Mouse (Mus musculus) midbrain, embryonic 10.5 days (tissue): ENCODE measurements at regions not wholly inside any gene's neighbourhood (a gene's known extent, or its start where the extent isn't known, plus 50 kb on each side); places are given as distances from the start of the nearest gene placed in this dataset.
"Not testable (repeated sequence)": the region's sequence is repeated elsewhere in the genome, so short reads cannot be mapped to it uniquely, and the experiment has no call there.

Experiments
- DNase-seq: peaks from one replicate; pipeline ENCODE4 v3.0.0-alpha.2; 2017; ENCODE audit warnings: low spot score
- H3K27ac ChIP-seq: fragments of 300-500 bp; sonication (generic); replicated peaks from 2 replicates; pipeline ENCODE4 v1.5.1; 2016; ENCODE audit warnings: mild to moderate bottlenecking
- H3K27me3 ChIP-seq: fragments of 300-500 bp; sonication (generic); 2 replicates; pipeline ENCODE4 v1.6.1; 2016; ENCODE audit warnings: low read depth, mild to moderate bottlenecking; ENCODE audit not compliant: poor library complexity, severe bottlenecking
- H3K36me3 ChIP-seq: fragments of 300-500 bp; sonication (generic); 2 replicates; pipeline ENCODE4 v1.6.1; 2016; ENCODE audit warnings: mild to moderate bottlenecking, moderate library complexity
- H3K4me1 ChIP-seq: fragments of 300-500 bp; sonication (generic); 2 replicates; pipeline ENCODE4 v1.6.1; 2016
- H3K4me3 ChIP-seq: fragments of 300-500 bp; sonication (generic); 2 replicates; pipeline ENCODE4 v1.5.1; 2016; ENCODE audit warnings: mild to moderate bottlenecking, moderate library complexity
- H3K9me3 ChIP-seq: fragments of 300-500 bp; sonication (generic); replicated peaks from 2 replicates; pipeline ENCODE4 v1.6.1; 2016; ENCODE audit warnings: mild to moderate bottlenecking
- WGBS: fragments of 180-500 bp; shearing (Covaris S2); methylation state at CpG from one replicate; pipeline ENCODE4 v1.1.7; 2016; 5-methylcytosine and 5-hydroxymethylcytosine counted together

DNA sequence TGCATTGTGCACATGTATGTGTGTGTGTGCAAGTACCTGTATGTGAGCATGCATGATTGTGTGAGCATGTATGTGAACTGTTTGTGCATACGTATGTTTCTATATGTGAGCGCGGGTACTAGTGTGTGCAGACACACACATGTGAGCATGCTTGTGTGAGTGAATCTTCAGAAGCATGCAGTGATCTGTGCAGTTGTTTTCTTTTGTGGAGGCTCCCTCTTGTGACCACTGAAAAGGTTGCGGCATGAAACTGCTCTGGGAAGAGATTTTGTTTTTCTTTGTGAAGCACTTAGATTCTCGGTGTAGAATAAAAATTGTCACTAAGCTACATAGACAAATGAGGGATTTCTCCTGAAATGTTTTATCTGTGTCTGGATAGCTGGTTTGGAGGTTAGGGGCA, 189.2 kb upstream of the Rapgef5 start:
- H3K4me3 ChIP-seq, H3K27me3 ChIP-seq, H3K36me3 ChIP-seq, DNase-seq, H3K9me3 ChIP-seq: not testable (repeated sequence)
- H3K27ac ChIP-seq = peak overlapping the region; percentile 70
- WGBS = 58% methylated on average over 5 of the region's 5 CpGs
- peaks cover 18% of the 10 kb centered on the region for H3K4me1 ChIP-seq

DNA sequence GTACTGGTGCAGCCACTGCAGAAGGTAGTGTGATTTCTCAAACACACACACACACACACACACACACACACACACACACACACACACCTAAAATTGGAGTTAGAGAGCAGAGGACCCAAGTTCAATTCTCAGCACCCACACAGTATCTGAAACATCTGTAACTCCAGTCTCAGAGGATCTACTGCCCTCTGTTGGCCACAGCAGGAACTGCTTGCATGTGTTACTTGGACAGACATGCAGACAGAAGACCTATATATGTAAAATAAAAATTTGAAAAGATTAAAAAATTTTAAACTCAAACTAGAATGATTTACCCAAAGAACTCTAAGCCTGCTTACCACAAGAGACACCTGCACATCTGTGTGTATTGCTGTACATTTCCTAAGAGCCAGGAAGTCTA, 185.9 kb upstream of the Rapgef5 start:
- 0 out of 2 replicates have a peak, but pooled peaks cover 2% of the 10 kb centered on the region for H3K9me3 ChIP-seq
- no peak overlapping the region for H3K27ac ChIP-seq
- H3K27me3 ChIP-seq = no peaks in the 10 kb centered on the region
- no peaks in the 10 kb centered on the region for H3K36me3 ChIP-seq
- H3K4me1 ChIP-seq = peaks cover 18% of the 10 kb centered on the region
- DNase-seq = no peak
- H3K4me3 ChIP-seq = no peak overlapping the region

DNA sequence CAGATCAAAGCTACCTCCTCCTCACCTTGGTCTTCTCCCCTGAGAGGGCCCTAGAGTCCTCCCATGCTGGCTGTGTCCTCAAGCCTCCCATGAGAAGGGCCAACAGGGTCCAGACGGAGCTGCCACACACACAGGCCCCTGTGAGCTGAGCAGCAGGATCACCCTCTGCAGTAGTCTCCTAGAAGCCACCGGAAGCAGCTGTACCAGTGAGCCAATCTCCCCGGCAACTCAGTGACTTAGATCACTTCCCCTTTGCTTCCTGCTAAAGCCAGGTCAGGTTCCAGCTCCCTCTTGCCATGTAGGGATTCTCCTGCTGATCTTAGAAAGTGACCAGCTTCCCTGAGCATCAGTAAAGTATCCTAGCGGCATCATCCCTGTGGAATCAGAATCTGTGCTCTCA, 179.4 kb upstream of the Rapgef5 start:
- whole genome bisulfite sequencing = 77% methylated on average over 4 of the region's 4 CpGs
- peak overlapping the region; percentile 89 for H3K27ac ChIP-seq

DNA sequence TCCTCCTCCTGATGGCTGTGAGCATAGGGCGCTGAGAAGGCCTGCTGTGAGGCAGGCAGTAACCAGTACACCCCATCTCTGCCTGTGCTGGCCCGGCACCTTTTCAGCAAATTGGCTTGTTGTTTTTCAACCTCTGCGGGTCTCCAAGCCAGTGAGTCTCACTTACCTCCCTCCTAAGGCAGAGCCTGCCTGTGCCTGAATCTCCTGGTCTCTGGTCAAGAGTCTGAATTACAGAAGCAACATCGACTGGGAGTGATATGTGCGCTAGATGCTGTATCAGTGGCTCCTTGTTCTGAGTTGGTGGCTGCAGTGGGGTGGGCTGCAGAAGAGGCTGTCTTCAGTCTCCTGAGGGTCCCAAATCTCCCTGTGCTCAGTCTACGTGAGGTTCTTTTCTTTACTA, 174.0 kb upstream of the Rapgef5 start:
- Histone ChIP-seq H3K4me3 (no peak overlapping the region), H3K27ac (peak overlapping the region; percentile 89), H3K27me3 (no peaks in the 10 kb centered on the region), H3K9me3 (peaks cover 6% of the 10 kb centered on the region; the same call in 1 of the 2 replicates), H3K36me3 (peaks cover 2% of the 10 kb centered on the region; the same call in 1 of the 2 replicates), H3K4me1 (peaks cover 91% of the 10 kb centered on the region)
- DNase-seq = peak; percentile 34
- 40% methylated on average over 6 of the region's 6 CpGs for WGBS

More for the DNA sequence above, 179.4 kb upstream of the Rapgef5 start:
- H3K4me3 ChIP-seq = no peak overlapping the region
- peaks cover 2% of the 10 kb centered on the region; the same call in 1 of the 2 replicates for H3K36me3 ChIP-seq
- no peaks in the 10 kb centered on the region for H3K27me3 ChIP-seq
- H3K4me1 ChIP-seq = peaks cover 50% of the 10 kb centered on the region
- peaks cover 8% of the 10 kb centered on the region; the same call in 1 of the 2 replicates for H3K9me3 ChIP-seq
- no peak for DNase-seq

DNA sequence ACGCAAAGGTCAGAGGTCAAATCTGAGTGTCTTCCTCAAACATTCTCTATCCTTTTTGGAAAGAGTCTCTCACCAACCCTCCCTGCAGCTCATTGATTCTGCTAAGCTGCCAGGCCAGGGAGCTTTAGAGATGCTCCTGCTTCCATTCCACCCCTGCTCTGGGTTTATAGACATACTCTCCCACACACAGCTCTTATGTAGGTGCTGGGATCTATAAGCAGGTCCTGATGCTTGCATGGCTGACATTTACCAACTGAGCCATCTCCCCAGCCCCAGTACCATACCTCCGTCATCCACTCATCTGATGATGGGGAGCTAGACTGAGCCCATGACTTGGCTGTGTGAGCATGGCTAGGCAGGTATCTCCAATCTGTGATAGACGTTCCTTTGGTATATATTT, 173.2 kb upstream of the Rapgef5 start:
- DNase-seq = no peak
- H3K4me1 ChIP-seq = peaks cover 91% of the 10 kb centered on the region
- H3K36me3 ChIP-seq = peaks cover 2% of the 10 kb centered on the region; the same call in 1 of the 2 replicates
- peak overlapping the region; percentile 89 for H3K27ac ChIP-seq
- 76% methylated on average over 3 of the region's 3 CpGs for WGBS
- H3K9me3 ChIP-seq = peaks cover 6% of the 10 kb centered on the region; the same call in 1 of the 2 replicates
- no peaks in the 10 kb centered on the region for H3K27me3 ChIP-seq
- no peak overlapping the region for H3K4me3 ChIP-seq

DNA sequence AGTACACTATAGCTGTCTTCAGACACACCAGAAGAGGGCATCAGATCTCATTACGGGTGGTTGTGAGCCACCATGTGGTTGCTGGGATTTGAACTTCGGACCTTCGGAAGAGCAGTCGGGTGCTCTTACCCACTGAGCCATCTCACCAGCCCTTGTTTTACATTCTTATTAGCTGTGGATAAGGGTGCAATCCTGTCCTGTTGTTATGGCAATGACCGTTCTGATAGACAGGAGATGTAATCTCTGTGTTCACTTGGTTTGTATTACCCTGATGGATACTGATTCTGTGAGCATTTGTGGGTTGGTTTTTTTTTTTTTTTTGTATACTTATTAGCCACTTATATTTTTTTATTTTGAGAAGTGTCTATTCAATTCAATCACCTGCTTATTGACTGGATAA, 172.7 kb upstream of the Rapgef5 start:
- peak overlapping the region; percentile 96 for H3K27ac ChIP-seq
- H3K4me1 ChIP-seq = peaks cover 93% of the 10 kb centered on the region
- H3K36me3 ChIP-seq, DNase-seq, H3K9me3 ChIP-seq, H3K4me3 ChIP-seq, H3K27me3 ChIP-seq: not testable (repeated sequence)
- WGBS = 54% methylated on average over 5 of the region's 5 CpGs

DNA sequence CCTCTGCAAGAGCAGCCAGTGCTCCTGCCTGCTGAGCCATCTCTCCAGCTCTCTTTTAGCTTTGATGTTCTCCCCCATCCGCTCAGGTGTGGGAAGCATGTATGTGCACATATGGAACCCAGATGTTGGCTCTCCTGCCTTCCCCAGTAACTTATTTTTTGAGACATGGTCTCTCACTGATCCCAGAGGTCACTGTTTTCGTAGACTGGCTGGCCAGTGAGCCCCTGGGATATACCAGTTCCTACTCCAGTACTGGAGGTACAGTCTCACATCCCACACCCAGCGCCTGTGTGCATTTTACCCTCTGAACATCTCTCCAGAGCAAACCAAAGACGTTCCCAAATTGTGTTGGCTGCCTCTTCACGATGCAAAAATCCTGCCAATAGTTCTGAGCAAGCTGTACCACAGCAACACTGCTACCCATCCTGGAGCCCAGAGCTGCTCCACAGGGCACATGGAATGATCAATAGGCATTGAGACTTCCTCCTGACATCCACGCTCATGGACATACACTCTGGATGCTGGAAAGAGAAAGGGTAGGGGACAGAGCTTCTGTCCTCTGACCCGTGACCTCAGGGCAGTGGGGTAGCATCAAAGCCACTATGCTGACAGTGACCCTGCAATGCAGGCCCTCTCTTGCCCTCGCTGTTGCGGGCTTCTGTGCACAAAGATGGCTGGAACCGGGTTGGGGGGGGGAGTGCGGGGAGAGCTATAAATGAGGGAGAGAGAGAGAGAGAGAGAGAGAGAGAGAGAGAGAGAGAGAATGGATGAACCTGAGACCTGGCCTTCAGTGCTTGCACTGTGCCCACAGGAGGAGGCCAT, 171.8 kb upstream of the Rapgef5 start:
- peaks cover 100% of the 10 kb centered on the region for H3K4me1 ChIP-seq
- no peaks in the 10 kb centered on the region for H3K27me3 ChIP-seq
- peak overlapping the region; percentile 50 for H3K4me3 ChIP-seq
- DNase-seq = peak; percentile 78
- no peaks in the 10 kb centered on the region for H3K36me3 ChIP-seq
- WGBS = 24% methylated on average over 11 of the region's 11 CpGs
- peak overlapping the region; percentile 96 for H3K27ac ChIP-seq
- H3K9me3 ChIP-seq = no peaks in the 10 kb centered on the region

DNA sequence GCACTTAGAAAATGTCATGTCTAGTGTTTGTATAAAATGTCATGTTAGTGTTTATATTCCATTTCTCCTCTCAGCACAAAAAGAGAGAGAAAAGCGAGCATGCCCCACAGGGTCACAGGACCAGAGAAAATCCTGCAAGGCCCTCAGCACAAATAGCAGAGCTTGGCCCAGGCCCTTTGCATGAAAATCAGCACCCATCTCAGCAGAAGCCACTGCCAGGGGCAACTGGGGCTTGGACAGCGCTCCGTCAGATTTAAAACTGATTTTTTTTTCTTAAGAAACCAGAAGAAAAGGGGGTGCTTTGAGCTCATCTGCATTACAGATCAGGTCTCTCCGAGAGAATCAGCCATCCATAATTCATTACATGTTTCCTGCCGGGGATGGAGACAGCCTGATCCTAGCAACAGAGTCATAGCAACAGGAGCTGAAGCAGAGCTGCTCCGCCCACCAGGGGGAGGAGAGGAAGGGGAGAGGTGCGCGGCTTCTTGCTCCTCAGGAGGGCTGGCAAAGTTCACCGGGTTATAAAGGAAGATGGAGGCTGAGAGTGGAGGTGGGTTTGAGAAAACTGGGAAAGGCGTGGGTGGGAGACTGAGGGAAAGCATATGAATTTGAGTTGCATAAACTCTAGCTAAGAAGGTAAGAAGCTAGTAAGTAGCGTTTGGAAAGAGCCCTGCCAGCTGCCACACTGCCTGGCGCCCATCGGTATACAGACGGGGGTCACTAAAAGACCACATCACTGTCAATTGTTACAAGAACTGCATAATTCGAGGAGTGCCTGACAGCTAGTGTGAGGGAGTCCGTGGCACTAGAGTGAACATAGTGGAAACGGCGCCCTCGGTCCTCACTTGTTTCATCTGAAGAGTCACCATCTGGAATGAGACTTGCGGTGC, 170.9 kb upstream of the Rapgef5 start:
- H3K4me1 ChIP-seq = peaks cover 100% of the 10 kb centered on the region
- 14% methylated on average over 20 of the region's 20 CpGs for WGBS
- peak overlapping the region; percentile 50 for H3K4me3 ChIP-seq
- H3K9me3 ChIP-seq = no peaks in the 10 kb centered on the region
- no peaks in the 10 kb centered on the region for H3K27me3 ChIP-seq
- H3K36me3 ChIP-seq = no peaks in the 10 kb centered on the region
- DNase-seq = peak; percentile 89
- peak overlapping the region; percentile 96 for H3K27ac ChIP-seq

DNA sequence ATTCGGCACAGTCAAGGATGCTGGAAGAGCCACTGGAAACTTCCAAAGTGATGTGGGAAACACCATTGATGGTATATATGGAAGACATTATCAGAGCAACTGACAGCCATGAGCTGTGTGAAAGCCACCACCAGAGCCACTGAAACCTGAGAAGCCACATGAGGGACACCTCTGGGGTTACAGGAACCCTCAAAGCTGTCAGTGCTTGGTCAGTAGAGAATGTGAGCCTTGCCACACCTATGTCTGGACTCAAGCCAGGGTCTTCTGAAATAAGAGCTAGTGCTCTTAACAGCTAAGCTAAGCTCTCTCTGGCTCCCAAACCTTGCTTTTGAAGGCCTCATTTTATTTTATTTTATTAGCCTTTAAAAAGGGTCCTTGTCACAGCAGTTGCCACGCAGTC, 170.2 kb upstream of the Rapgef5 start:
- H3K4me1 ChIP-seq = peaks cover 100% of the 10 kb centered on the region
- H3K27ac ChIP-seq = peak overlapping the region; percentile 96
- no peaks in the 10 kb centered on the region for H3K36me3 ChIP-seq
- no peaks in the 10 kb centered on the region for H3K27me3 ChIP-seq
- DNase-seq = no peak
- no peaks in the 10 kb centered on the region for H3K9me3 ChIP-seq
- H3K4me3 ChIP-seq = peak overlapping the region; percentile 50
- 74% methylated on average over 2 of the region's 2 CpGs for WGBS

DNA sequence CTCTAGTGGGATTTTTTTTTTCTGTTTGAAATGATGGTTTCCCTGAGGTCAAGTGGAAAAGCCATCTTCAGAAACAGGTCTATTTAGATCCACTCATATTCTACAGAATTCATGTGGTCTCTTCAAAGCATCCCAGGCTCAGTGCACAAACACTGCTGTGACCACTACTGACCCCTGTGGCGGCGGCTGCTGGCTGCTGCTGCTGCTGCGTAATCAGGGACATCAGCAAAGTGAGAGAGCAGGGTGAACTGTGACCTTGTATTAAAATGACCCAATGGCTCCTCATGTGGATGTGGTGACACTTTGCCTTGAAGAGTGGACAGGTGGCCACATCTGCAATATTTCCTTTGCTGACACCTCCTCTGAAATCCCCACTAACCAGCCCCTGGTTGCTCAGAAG, 169.1 kb upstream of the Rapgef5 start:
- peaks cover 100% of the 10 kb centered on the region for H3K4me1 ChIP-seq
- WGBS = 47% methylated on average over 3 of the region's 3 CpGs
- peak; percentile 28 for DNase-seq
- no peak overlapping the region for H3K4me3 ChIP-seq
- peak overlapping the region; percentile 96 for H3K27ac ChIP-seq
- no peaks in the 10 kb centered on the region for H3K9me3 ChIP-seq
- H3K27me3 ChIP-seq = no peaks in the 10 kb centered on the region
- H3K36me3 ChIP-seq = no peaks in the 10 kb centered on the region

DNA sequence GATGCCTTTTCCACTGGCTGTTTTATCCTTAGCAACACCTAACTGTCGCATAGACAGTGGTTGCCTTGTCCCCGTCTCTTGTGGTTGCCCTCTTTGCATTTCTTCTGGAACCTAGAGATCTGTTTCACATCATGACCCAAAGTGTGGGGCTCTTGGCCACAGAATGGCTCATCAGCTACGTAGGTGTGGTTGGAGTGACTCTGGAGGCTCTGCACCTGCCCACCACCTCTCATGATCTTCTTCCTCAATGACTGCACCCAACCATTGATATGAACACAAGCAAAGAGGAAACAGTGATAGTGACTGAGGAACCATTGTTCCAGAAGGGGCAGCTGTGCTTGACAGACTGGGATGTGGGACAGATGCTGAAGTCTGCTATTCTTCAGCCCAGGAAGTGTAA, 167.8 kb upstream of the Rapgef5 start:
- peak overlapping the region; percentile 96 for H3K27ac ChIP-seq
- no peaks in the 10 kb centered on the region for H3K36me3 ChIP-seq
- DNase-seq = no peak
- no peaks in the 10 kb centered on the region for H3K27me3 ChIP-seq
- H3K4me1 ChIP-seq = peaks cover 98% of the 10 kb centered on the region
- H3K9me3 ChIP-seq = no peaks in the 10 kb centered on the region
- H3K4me3 ChIP-seq = no peak overlapping the region
- WGBS = 94% methylated on average over 3 of the region's 3 CpGs

DNA sequence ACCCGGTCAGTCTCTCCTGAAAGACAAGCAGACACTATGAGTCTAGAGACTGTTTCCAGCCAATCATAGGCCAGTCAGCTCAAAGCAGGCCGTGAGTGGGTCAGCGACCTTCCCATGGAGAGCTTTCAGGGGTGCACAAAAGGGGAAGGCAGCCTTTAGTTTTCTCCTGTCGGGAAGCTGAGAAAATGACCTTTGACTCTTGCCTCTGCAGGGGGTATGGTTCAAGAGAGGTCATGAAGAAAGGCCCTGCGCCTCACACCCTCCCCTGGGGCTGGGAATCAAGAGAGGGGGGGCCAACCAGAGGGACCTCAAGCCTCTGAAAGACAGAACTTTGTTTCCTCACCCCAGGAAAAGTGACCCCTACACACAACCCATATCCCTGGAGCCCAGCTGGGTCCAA, 164.4 kb upstream of the Rapgef5 start:
- H3K4me3 ChIP-seq = no peak overlapping the region
- under 1% methylated on average over 5 of the region's 5 CpGs for whole genome bisulfite sequencing
- peak overlapping the region; percentile 96 for H3K27ac ChIP-seq
- H3K36me3 ChIP-seq = no peaks in the 10 kb centered on the region
- H3K9me3 ChIP-seq = no peaks in the 10 kb centered on the region
- DNase-seq = peak; percentile 85
- no peaks in the 10 kb centered on the region for H3K27me3 ChIP-seq
- peaks cover 80% of the 10 kb centered on the region for H3K4me1 ChIP-seq

DNA sequence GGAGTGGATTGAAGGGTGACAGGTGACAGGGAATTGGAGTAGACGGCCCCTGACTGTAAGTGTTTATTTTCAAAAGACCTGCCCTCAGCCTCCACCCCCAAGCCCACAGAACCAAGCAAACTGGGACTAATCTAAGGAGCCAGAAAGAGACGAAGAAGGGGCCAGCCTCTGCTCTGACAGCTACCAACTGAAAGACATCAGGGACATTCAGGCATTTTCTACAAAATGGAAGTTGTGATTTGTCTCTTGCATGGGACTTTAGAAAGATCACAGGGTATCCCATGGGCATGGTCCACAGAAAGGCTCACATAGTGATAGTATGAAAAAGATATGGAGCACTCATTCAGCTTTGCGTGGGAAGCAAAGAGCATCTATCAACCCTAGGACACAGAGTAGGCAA, 163.8 kb upstream of the Rapgef5 start:
- H3K36me3 ChIP-seq = no peaks in the 10 kb centered on the region
- 34% methylated on average over 3 of the region's 3 CpGs for WGBS
- peaks cover 75% of the 10 kb centered on the region for H3K4me1 ChIP-seq
- H3K9me3 ChIP-seq = no peaks in the 10 kb centered on the region
- H3K27me3 ChIP-seq = no peaks in the 10 kb centered on the region
- DNase-seq = peak; percentile 45
- H3K4me3 ChIP-seq = no peak overlapping the region
- H3K27ac ChIP-seq = peak overlapping the region; percentile 96
